Mouse (Mus musculus) layer of hippocampus, adult 2 months (tissue): ENCODE measurements at regions not wholly inside any gene's neighbourhood (a gene's known extent, or its start where the extent isn't known, plus 50 kb on each side); places are given as distances from the start of the nearest gene placed in this dataset.

Experiments
- DNase-seq, 2 experiments: peaks; one replicate each; pipeline ENCODE4 v3.0.0; 2022; ENCODE audit warnings: low spot score in 2 of 2
- H3K27ac ChIP-seq: fragments of 200-600 bp; 2 replicates; pipeline ENCODE4 v1.8.1; 2022
- H3K4me3 ChIP-seq: fragments of 200-600 bp; 2 replicates; pipeline ENCODE4 v1.8.1; 2022; ENCODE audit warnings: mild to moderate bottlenecking
- CTCF ChIP-seq: fragments of 200-600 bp; conservative IDR thresholded peaks from 2 replicates; pipeline ENCODE4 v1.8.1; 2022; ENCODE audit warnings: antibody characterized with exemption, mild to moderate bottlenecking, moderate library complexity

DNA sequence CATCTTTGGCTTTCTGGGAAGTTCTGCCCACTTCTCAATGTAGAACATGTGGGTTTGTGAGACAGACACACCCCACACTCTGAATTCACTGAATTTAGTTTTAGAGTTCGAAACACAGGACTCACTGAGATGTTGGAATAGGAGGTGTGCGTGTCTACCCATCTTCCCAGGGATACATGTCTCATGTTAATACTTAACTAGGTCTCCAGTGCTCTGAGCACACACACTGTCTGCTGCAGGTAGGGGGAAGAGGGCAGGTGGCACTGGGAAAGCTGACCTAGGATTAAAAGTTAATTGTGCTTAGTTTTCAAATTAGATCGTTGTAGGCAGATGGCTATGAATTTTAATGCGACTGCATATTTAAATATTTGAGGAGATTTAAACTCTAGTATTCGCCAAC is 60.0 kb upstream of the Ppm1b start:
- Histone ChIP-seq H3K27ac (no peak overlapping the region), H3K4me3 (no peak overlapping the region)
- DNase-seq = no peak
- TF ChIP-seq CTCF = no peak

DNA sequence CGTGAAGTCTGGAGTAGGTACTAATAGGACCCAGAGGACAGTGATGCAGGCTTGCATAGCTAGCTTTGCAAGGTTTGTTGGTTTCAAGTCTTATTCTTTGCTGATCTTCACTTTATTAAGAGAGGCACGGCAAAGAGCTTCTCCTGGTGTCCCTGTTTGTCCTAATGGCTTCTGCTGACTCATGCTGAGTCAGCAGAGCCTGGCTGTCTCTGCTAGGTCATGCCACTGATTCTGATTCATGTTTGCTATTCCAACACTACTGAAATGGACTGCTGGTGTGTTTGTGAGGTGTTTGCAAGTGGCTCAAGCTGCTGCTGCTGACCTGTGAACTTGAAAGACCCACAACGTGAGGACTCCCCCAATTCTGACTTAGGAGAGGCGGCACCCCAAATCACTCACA is 58.1 kb upstream of the Ppm1b start:
- TF ChIP-seq CTCF = no peak
- Histone ChIP-seq H3K4me3 (no peak overlapping the region), H3K27ac (no peak overlapping the region)
- no peak for DNase-seq

- TF ChIP-seq CTCF = no peak
- H3K4me3 ChIP-seq = no peak overlapping the region
- H3K27ac ChIP-seq = no peak overlapping the region
- DNase-seq = no peak
Observed at GRCm38 (mm10) chr17:84903625-84904337, 52.8 kb upstream of the Ppm1b start.
